ENCODE assay signal across 18 mouse cellular contexts in the genomic region with DNA sequence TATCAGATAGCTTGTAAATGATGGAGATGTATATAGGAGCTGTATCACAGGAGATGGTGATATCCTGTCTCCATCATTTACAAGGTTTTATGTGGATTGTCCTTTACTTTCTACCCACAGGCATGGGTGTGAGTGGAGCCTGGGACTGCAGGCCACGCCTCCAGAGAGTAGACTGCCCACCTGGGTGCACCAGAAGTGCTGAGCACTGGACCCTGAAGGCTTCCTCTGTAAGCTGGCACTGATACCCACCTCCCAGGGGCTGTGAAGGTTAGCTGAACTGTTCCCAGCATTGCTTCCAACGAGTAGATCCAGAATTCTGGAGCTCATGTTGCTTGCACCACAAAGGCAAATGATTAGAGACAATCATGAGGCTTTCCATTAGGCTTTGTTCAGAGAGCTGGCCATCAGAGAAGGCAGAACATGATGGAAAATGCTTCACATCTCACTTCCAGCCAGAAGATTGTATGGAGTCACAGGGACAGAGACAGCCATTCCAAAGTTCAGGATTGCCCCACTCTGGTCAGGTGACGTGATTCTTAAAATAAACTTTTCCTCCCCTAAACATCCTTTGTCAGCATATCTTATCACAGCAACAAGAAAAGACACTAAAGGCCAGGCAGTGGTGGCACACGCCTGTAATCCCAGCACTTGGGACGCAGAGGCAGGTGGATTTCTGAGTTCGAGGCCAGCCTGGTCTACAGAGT.
DNase-seq lines count a peak whose midpoint lies in the region; ATAC-seq and TF ChIP-seq lines count a peak whose summit lies in the region.
"Had no signal": no experiment of that assay in that cellular context is flagged by ENCODE, and none has a peak within 500 bp of the region (broad histone marks: within the 10 kb centered on the region; RNA-seq: fewer than 3 reads in every experiment).

No protein-coding gene starts in this region.

- no peak overlapping the region for H3K9ac ChIP-seq in kidney, embryonic 16.5 days (replicated peaks; ENCODE audit: low read length)
- H3K9ac ChIP-seq: embryonic facial prominence, embryonic 15.5 days had no signal

- peak overlapping the region; percentile 39; the same call in 1 of the 2 replicates for H3K27ac ChIP-seq in kidney, adult 2 months (ENCODE audit: insufficient read depth, low read depth, low read length)
- no peak overlapping the region for H3K27ac ChIP-seq in kidney, embryonic 16.5 days (ENCODE audit: low read length)
- H3K27ac ChIP-seq: forebrain, embryonic 10.5 days had no signal

- ATAC-seq in kidney, embryonic 16.5 days (ENCODE audit: low FRiP score, low TSS enrichment): peak; percentile 49; the same call in 1 of the 2 replicates

- WGBS in kidney, adult 2 months: 57% methylated on average over 6 of the region's 6 CpGs
- 78% methylated on average over 6 of the region's 6 CpGs for WGBS in kidney, embryonic 16.5 days

- TF ChIP-seq POLR2A in kidney, adult 2 months (IDR thresholded peaks at IDR 0.05; ENCODE audit: low read depth, low read length): no peak

- H3K9me3 ChIP-seq in kidney, embryonic 16.5 days (ENCODE audit: low read length): no peaks in the 10 kb centered on the region
- H3K9me3 ChIP-seq: embryonic facial prominence, embryonic 15.5 days; forebrain, embryonic 10.5 days had no signal

- H3K4me1 ChIP-seq in kidney, adult 2 months (ENCODE audit: control insufficient read depth, insufficient read depth, low read length): peaks cover 5% of the 10 kb centered on the region; the same call in 1 of the 2 replicates
- H3K4me1 ChIP-seq in kidney, embryonic 16.5 days (ENCODE audit: insufficient read depth, low read length): 0 out of 2 replicates have a peak, but pooled peaks cover 3% of the 10 kb centered on the region

- H3K4me2 ChIP-seq in kidney, embryonic 16.5 days (replicated peaks; ENCODE audit: low read depth, low read length): no peak overlapping the region
- H3K4me2 ChIP-seq: embryonic facial prominence, embryonic 15.5 days had no signal

- no peak overlapping the region for H3K4me3 ChIP-seq in kidney, adult 2 months (ENCODE audit: insufficient read depth, low read depth, low read length)
- H3K4me3 ChIP-seq in kidney, embryonic 16.5 days (ENCODE audit: low read length): no peak overlapping the region
- H3K4me3 ChIP-seq: embryonic facial prominence, embryonic 15.5 days; erythroblast, embryonic 14.5 days; forebrain, embryonic 10.5 days had no signal

- no peaks in the 10 kb centered on the region for H3K27me3 ChIP-seq in kidney, adult 2 months (replicated peaks; ENCODE audit: control insufficient read depth, insufficient read depth, low read length)
- H3K27me3 ChIP-seq in kidney, embryonic 16.5 days (ENCODE audit: insufficient read depth, low read length): no peaks in the 10 kb centered on the region
- H3K27me3 ChIP-seq: embryonic facial prominence, embryonic 15.5 days had no signal

- TF ChIP-seq CTCF in kidney, adult 2 months (conservative IDR thresholded peaks at IDR 0.05; ENCODE audit: insufficient read depth, insufficient read length, low read depth, low read length): no peak

- no peaks in the 10 kb centered on the region for H3K36me3 ChIP-seq in kidney, adult 2 months (ENCODE audit: control insufficient read depth, insufficient read depth, low read length)
- no peaks in the 10 kb centered on the region for H3K36me3 ChIP-seq in kidney, embryonic 16.5 days (ENCODE audit: insufficient read depth, low read length)
- H3K36me3 ChIP-seq: embryonic facial prominence, embryonic 15.5 days; forebrain, embryonic 10.5 days had no signal

- DNase-seq in kidney, adult 2 months: peak; percentile 32
- no peak for DNase-seq in kidney, adult 18-20 months
- DNase-seq in kidney, adult 9 months: peak; percentile 42
- peak; percentile 14 to 61 for DNase-seq in kidney, postnatal 25 days
- DNase-seq in right cerebral cortex, postnatal 4 days: no peak
- DNase-seq in adrenal gland, postnatal 4 days (ENCODE audit: low spot score in 2 of 2): no peak
- DNase-seq in natural killer cell, adult 2 months (ENCODE audit: low spot score in 2 of 2): no peak
- DNase-seq: adrenal gland, adult 2 months; adrenal gland, postnatal 25 days; cerebellum, adult 2 months; cerebellum, postnatal 14 days; embryo, embryonic 11 days; gastrocnemius, postnatal 36 days; heart, adult 18-20 months had no signal

Comparison
In these comparisons a context has a peak if more than half of its experiments do, and no peak if none do; other contexts are left out.
1. DNase-seq: peak in kidney, adult 2 months (single experiment), kidney, adult 9 months (single experiment) and kidney, postnatal 25 days (2 of 2); none in kidney, adult 18-20 months (single experiment), right cerebral cortex, postnatal 4 days (single experiment), adrenal gland, postnatal 4 days (0 of 2) and natural killer cell, adult 2 months (0 of 2).